Mouse (Mus musculus): Measurements from ENCODE around the gene Lrmda.
A peak's percentile ranks its signal among the peaks of the same experiment; 100 is the strongest.

The Lrmda gene

GRCm38 (mm10) chr14:22666437-22666836, 646.9 kb downstream of the Lrmda start:
- DNase-seq = no peak

- DNase-seq = no peak
These were observed 648.8 kb downstream of the Lrmda start for GRCm38 (mm10) chr14:22668302-22668701.

GRCm38 (mm10) chr14:22668711-22669110, 649.2 kb downstream of the Lrmda start:
- no peak for DNase-seq

- no peak for DNase-seq
These were observed 654.1 kb downstream of the Lrmda start for GRCm38 (mm10) chr14:22673581-22673980.

GRCm38 (mm10) chr14:22679008-22679704, 659.6 kb downstream of the Lrmda start:
- DNase-seq = no peak

- DNase-seq = no peak
These were observed 660.5 kb downstream of the Lrmda start for GRCm38 (mm10) chr14:22679705-22680643.

- no peak for DNase-seq
These were observed 667.4 kb downstream of the Lrmda start for GRCm38 (mm10) chr14:22686886-22687285.

GRCm38 (mm10) chr14:22688399-22688798, 668.9 kb downstream of the Lrmda start:
- no peak for DNase-seq

GRCm38 (mm10) chr14:22695448-22695847, 675.9 kb downstream of the Lrmda start:
- DNase-seq = peak in 1 of 2 experiments; percentile 15

- no peak for DNase-seq
These were observed 676.4 kb downstream of the Lrmda start for GRCm38 (mm10) chr14:22695931-22696365.

- no peak for DNase-seq
These were observed 680.7 kb downstream of the Lrmda start for GRCm38 (mm10) chr14:22700236-22700635.

GRCm38 (mm10) chr14:22700690-22701089, 681.2 kb downstream of the Lrmda start:
- DNase-seq = no peak

- DNase-seq = no peak
These were observed 688.6 kb downstream of the Lrmda start for GRCm38 (mm10) chr14:22707958-22708701.

- DNase-seq = no peak
These were observed 690.7 kb downstream of the Lrmda start for GRCm38 (mm10) chr14:22710071-22710661.

- no peak for DNase-seq
These were observed 692.9 kb downstream of the Lrmda start for GRCm38 (mm10) chr14:22712388-22712787.

- no peak for DNase-seq
These were observed 696.3 kb downstream of the Lrmda start for GRCm38 (mm10) chr14:22715581-22716378.

GRCm38 (mm10) chr14:22719968-22720367, 700.5 kb downstream of the Lrmda start:
- DNase-seq = no peak

GRCm38 (mm10) chr14:22721845-22722244, 702.3 kb downstream of the Lrmda start:
- no peak for DNase-seq

- DNase-seq = no peak
These were observed 708.0 kb downstream of the Lrmda start for GRCm38 (mm10) chr14:22727548-22727947.

- DNase-seq = no peak
These were observed 709.2 kb downstream of the Lrmda start for GRCm38 (mm10) chr14:22728611-22729223.

GRCm38 (mm10) chr14:22738603-22739002, 719.1 kb downstream of the Lrmda start:
- no peak for DNase-seq

Measured in cerebellum, postnatal 25 days (tissue).